Mouse (Mus musculus): ENCODE results near the gene Hsp90ab1. TPM values are rescaled to one million over a fixed set of nuclear protein-coding genes. Genes with fewer than 3 reads are reported as not detected.

Hsp90ab1 gene
- polyA plus RNA-seq (2012; rRNA removed; ENCODE audit: low replicate concordance) = 397 and 776 TPM in 2 replicates

DNA sequence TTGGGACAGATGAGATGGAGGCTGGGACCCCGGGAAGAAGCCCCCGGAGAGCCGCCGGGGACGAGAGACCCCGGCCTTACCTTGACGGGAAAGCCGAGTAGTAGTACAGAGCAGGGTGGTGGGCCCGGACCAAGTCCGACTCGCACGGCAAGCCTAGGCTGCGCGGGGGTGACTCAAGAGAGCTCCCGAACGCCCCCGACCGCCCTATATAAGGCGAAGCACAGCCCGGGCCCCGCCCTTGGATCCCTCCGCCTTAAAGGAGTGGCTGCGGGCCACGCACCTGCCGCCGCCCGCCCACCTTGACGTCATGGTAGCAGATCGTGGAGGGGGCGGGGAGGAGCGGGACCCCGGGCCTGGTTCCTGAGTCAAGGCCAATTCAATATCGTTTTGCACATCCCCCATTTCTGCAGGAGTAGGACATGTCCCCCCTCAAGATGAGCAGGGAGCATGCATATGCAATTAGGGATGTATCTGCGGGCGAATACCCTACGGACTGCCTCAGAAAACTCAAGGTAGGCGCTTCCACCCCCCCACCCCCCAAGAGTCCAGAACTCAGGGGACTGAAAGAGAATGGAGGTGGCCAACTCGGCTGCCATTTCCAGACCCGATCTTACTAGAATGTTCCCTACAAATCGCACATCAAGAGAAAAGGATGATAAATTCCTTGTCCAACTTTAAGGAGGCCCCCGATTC lies at the start of gene Hsp90ab1:
Gene Hsp90ab1, minus strand, starts transcription at position 185 of the 693 bp plus-strand sequence.

DNA sequence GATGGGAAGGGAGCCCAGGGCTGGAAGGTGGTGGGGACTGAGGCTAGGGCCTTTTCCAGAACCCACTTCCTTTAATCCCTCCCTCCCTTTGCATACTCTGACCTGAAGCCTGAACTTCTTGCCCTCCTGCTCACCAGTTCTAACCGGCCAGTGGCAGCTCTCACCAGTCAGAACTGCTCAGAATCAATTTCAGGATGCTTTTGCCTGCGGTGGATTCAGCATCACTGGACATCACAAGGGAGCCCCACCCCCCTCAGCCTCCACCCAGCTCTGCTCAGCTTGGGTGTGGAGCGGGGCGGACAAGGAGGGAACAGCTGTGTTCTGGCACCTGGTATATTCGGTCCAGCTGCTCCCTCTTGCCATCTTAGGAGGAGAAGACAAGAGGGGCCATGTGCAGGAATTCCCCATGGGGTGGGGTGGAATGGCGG lies 28.8 kb upstream of the Hsp90ab1 start, which contains the start of gene Mymx:
Gene Mymx, minus strand, starts transcription at position 226 of the 428 bp plus-strand sequence.

DNA sequence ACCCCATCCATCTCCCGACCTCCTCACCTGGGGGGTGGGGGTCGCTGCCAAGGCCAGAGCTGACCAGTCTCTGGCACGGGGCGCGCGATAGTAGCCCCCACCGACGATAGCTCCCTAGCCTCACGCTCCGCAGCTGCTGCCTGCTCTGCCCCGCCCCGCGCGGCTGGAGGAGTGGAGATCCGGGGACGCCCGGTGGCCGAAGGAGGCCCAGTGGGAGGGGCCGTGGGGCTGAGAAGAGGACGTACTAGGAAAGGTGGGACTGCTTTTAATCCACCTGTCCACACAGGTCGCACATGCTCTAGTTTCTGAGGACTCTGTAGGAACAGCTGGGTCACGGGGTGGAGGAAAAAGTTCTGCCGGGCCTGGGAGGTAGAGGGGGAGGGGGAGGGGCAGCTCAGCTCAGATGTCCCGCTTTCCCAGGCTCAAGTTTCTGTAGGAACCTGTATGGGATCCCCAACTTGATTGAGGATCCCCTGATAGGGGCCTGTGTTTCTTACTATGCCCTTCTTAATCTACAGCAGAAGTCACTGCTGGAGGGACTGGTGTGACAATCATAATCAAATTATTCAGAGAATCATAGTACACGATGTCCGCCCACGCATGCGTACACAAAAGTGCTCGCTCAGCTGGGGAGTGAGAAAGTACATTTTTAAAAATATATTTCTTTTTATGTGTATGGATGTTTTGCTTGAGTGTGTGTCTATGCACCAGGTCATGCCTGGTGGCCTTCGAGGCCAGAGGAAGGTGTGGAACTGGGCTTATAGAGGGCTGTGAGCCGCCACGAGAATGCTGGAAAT lies 26.6 kb upstream of the Hsp90ab1 start, which contains the start of gene Slc29a1:
Gene Slc29a1, minus strand, starts transcription at position 161 of the 797 bp plus-strand sequence.

DNA sequence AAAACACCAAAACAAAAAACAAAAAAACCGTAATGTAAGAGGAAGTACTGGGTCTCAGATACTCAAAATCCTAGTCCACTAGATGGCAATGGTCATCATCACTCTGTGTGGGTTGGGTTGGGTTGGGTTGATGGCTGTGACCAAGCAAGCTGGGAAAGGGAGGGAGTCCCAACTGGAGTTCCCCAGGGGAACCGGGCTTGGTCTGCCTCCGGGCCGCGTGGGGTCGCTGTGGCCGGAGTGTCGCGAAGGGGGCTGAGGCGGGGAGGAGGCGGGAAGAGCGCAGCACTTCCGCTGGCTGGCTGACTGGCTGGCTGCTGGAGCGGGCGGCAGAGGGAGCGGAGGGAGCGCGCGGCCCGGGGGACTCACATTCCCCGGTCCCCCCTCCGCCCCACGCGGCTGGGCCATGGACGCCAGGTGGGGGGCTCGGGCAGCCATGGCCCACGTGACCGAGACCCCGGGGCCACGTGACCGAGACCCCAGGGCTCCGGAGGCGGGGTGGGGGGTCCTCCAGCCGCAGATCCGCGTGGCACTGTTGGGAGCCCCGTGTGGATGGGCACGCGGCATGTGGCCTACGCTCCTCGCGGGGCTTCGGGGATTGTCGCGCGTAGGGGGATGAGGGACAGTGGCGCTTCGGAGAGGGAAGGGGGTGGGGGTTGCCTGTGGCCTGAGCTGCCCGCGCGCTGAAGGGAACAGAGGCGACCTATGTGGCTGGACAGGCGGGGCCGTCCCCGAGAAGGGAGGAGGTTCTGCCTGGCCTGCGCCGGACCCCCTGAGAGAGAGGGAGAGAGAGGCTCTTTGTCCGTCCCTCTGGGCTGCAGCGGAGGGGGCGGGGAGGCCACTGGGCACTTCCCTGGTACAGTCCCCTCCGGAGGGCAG lies 9.2 kb downstream of the Hsp90ab1 start, which contains the start of gene Slc35b2:
Gene Slc35b2, plus strand, starts transcription at position 220 of the 876 bp plus-strand sequence.

DNA sequence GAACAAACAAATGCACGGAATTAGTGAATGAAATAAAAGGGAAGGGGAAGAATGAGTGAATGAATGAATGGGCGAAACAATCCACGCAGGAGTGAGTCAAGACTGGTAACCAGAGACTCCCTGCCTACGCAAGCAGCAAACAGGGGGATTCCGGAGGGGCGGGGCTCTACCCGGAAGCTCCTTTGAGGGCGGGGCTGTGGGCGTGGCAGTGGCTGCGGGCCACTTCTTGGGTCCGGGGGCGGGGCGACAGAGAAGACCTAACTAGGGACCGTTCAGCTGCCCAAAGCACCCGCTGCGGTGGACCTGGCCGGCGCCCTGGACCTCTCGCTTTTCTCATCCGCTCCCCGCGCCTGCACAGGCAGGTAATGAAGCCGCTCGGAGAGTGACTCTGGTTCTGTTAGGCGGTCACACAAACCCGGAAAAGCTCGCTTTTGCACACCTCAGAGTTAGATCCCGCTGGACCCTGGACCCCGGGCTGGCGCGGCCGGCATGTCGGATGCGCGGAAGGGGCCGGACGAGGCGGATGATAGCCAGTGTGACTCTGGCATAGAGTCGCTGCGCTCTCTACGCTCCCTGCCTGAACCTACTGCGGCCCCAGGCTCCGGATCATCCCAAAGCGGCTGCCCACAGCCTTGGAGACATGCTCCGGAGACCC lies 17.5 kb downstream of the Hsp90ab1 start, which contains the start of gene Nfkbie:
Gene Nfkbie, plus strand, starts transcription at position 252 of the 655 bp plus-strand sequence.

DNA sequence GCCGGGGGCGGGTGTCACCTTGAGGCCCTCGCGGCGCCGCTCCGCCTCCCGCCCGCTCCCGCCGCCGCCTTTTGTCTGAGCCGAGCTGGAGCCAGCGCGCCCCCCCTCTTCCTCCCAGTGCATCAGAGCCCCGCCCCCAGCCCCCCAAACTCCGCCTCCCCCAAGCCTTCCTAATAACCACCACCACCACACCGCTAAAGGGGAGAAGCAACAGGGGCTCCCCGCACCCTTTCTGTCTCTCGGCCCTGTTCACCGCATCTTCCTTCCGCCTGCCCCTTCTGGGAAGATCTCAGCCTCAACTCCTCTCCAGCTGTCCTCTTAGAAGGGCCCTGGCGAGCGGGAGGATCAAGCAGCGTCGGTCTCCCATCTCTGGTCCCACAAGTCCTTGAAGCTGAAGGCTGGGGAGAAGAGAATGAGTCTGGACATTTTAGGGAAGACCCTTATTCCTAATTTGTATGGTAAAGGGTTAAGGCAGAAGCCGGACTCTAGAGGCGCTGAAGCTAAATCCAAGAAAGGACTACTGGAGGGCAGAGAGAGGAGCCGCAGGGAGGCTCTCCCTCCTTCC lies 23.4 kb downstream of the Hsp90ab1 start, which contains the start of gene Tmem151b:
Gene Tmem151b, minus strand, starts transcription at position 61 of the 565 bp plus-strand sequence.

DNA sequence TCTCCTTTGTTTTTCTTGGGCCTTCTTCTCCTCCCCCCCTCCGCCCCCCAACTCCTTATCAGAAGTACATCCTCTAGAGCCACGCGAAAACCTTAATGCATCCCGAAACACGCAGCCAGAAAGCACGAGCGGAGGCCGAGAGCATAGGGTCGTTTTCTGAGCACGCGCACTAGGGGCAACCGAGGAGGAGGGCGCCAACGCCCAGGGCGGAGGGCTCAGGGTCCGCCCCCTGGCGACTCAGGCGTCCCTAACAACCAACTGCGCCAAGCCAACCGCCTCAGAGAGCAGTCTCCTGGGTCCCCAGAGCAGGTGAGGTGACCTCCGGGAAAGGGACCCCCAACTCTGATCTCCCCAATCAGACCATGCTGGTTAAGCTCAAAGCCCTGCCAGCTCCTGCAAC lies 49.8 kb downstream of the Hsp90ab1 start, which contains the start of gene Tcte1:
Gene Tcte1, plus strand, starts transcription at position 172 of the 400 bp plus-strand sequence.

Other genes with a start within 250 kb of the Hsp90ab1 start
- 7.5 and 13.1 TPM in 2 replicates for gene Cdc5l, start 139.5 kb downstream of the Hsp90ab1 start, polyA plus RNA-seq (2012; rRNA removed; ENCODE audit: low replicate concordance)
- 0.10 and 0.14 TPM in 2 replicates for gene Spats1, start 97.9 kb downstream of the Hsp90ab1 start, polyA plus RNA-seq (2012; rRNA removed; ENCODE audit: low replicate concordance)
- gene Aars2, start 66.4 kb downstream of the Hsp90ab1 start, polyA plus RNA-seq (2012; rRNA removed; ENCODE audit: low replicate concordance) = 13.0 and 20.0 TPM in 2 replicates
- gene Tcte1, start 49.8 kb downstream of the Hsp90ab1 start, polyA plus RNA-seq (2012; rRNA removed; ENCODE audit: low replicate concordance) = not detected in 2 replicates
- 0.10 and 1.3 TPM in 2 replicates for gene Tmem151b, start 23.6 kb downstream of the Hsp90ab1 start, polyA plus RNA-seq (2012; rRNA removed; ENCODE audit: low replicate concordance)
- 4.5 and 7.6 TPM in 2 replicates for gene Nfkbie, start 17.6 kb downstream of the Hsp90ab1 start, polyA plus RNA-seq (2012; rRNA removed; ENCODE audit: low replicate concordance)
- 116 and 166 TPM in 2 replicates for gene Slc35b2, start 9.4 kb downstream of the Hsp90ab1 start, polyA plus RNA-seq (2012; rRNA removed; ENCODE audit: low replicate concordance)
- gene Slc29a1, start 26.3 kb upstream of the Hsp90ab1 start, polyA plus RNA-seq (2012; rRNA removed; ENCODE audit: low replicate concordance) = 83.9 and 195 TPM in 2 replicates
- not detected in 2 replicates for gene Mymx, start 28.8 kb upstream of the Hsp90ab1 start, polyA plus RNA-seq (2012; rRNA removed; ENCODE audit: low replicate concordance)
- gene Capn11, start 86.1 kb upstream of the Hsp90ab1 start, polyA plus RNA-seq (2012; rRNA removed; ENCODE audit: low replicate concordance) = 0.06 TPM in 1 of 2 replicates, not detected in the other
- gene Mrpl14, start 113.1 kb upstream of the Hsp90ab1 start, polyA plus RNA-seq (2012; rRNA removed; ENCODE audit: low replicate concordance) = 114 and 123 TPM in 2 replicates
- gene Tmem63b, start 113.6 kb upstream of the Hsp90ab1 start, polyA plus RNA-seq (2012; rRNA removed; ENCODE audit: low replicate concordance) = 61.9 and 66.0 TPM in 2 replicates
- gene 1600014C23Rik, start 160.6 kb upstream of the Hsp90ab1 start, polyA plus RNA-seq (2012; rRNA removed; ENCODE audit: low replicate concordance) = not detected in 2 replicates

Data from subcutaneous adipose tissue, adult 2 months (tissue).